Mouse (Mus musculus): Measurements from ENCODE around the gene Cyp4f18.

DNA sequence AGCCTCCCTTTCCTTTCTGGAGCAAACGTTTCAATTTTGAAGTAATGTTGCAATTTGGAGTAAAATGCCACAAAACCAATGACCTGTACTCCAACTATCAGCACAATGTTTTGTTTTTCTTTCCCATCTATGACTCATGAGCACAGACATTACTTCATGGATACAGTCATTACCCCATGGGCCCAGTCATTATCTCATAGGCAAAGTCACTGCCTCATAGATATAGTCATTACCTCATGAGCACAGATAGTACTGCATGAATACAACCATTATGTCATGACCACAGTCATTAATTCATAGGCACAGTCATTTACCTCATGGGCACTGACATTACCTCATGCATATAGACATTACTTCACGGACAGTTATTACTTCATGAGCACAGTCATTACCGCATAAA is 3.5 kb downstream of the Cyp4f18 start:
- TF ChIP-seq CTCF (IDR thresholded peaks at IDR 0.05; ENCODE audit: insufficient read depth, low read length) (no peak), POLR2A (IDR thresholded peaks at IDR 0.05; ENCODE audit: borderline replicate concordance, extremely low read depth, low read depth, low read length) (no peak)

Measured in lung, adult 2 months (tissue).